Mouse (Mus musculus): ENCODE results near the gene Lama2. TPM values are rescaled to one million over a fixed set of nuclear protein-coding genes. Genes with fewer than 3 reads are reported as not detected.
"Not testable (repeated sequence)": the region's sequence is repeated elsewhere in the genome, so short reads cannot be mapped to it uniquely, and the experiment has no call there.

The Lama2 gene
- polyA plus RNA-seq, 1 experiment: 21.0 TPM

- not testable (repeated sequence) for DNase-seq (ENCODE audit: low read depth)
Observed at GRCm38 (mm10) chr10:26936056-26936455, 683.5 kb downstream of the Lama2 start.

Measured in gonadal fat pad, adult 2 months (tissue).